Mouse (Mus musculus) liver, postnatal 0 days (tissue): ENCODE results near the gene Kalrn. TPM values are rescaled to one million over a fixed set of nuclear protein-coding genes. Genes with fewer than 3 reads are reported as not detected.

ENCODE experiments used
- ATAC-seq: fragments of 200-750 bp; cut with Nextera tagmentation; 2 replicates; pipeline ENCODE4 v1.8.0; 2017; ENCODE audit warnings: mild to moderate bottlenecking, moderate library complexity
- DNase-seq: peaks from one replicate; pipeline ENCODE4 v3.0.0-alpha.2; 2016
- H3K27ac ChIP-seq: fragments of 300-500 bp; sonication (generic); 2 replicates; pipeline ENCODE4 v1.5.1; 2014; ENCODE audit warnings: antibody characterized with exemption, moderate library complexity, mild to moderate bottlenecking, low read depth
- H3K27me3 ChIP-seq: fragments of 300-500 bp; sonication (generic); 2 replicates; pipeline ENCODE4 v1.6.1; 2014; ENCODE audit warnings: low read length, control low read depth, mixed read lengths; ENCODE audit not compliant: insufficient read depth
- H3K36me3 ChIP-seq: fragments of 300-500 bp; sonication (generic); replicated peaks from 2 replicates; pipeline ENCODE4 v1.6.1; 2014; ENCODE audit warnings: mild to moderate bottlenecking, control low read depth, low read length, moderate library complexity, mixed read lengths; ENCODE audit not compliant: insufficient read depth
- H3K4me1 ChIP-seq: fragments of 300-500 bp; sonication (generic); 2 replicates; pipeline ENCODE4 v1.6.1; 2014; ENCODE audit warnings: antibody characterized with exemption, mild to moderate bottlenecking, control low read depth; ENCODE audit not compliant: insufficient read depth
- H3K4me2 ChIP-seq: fragments of 300-500 bp; sonication (generic); 2 replicates; pipeline ENCODE4 v1.6.1; 2014; ENCODE audit warnings: low read depth, mild to moderate bottlenecking, low read length, moderate library complexity, mixed read lengths
- H3K4me3 ChIP-seq: fragments of 300-500 bp; sonication (generic); 2 replicates; pipeline ENCODE4 v1.5.1; 2014; ENCODE audit warnings: low read depth, low read length
- H3K9ac ChIP-seq: fragments of 300-500 bp; sonication (generic); replicated peaks from 2 replicates; pipeline ENCODE4 v1.6.1; 2014; ENCODE audit warnings: mild to moderate bottlenecking, moderate library complexity
- H3K9me3 ChIP-seq: fragments of 300-500 bp; sonication (generic); 2 replicates; pipeline ENCODE4 v1.6.1; 2016; ENCODE audit warnings: mild to moderate bottlenecking, control low read depth, low read length, mixed read lengths
- CTCF ChIP-seq: sonication (generic); IDR thresholded peaks from 2 replicates; pipeline ENCODE4 v1.5.1; 2016; ENCODE audit warnings: antibody characterized with exemption, low read depth
- EP300 ChIP-seq: IDR thresholded peaks from 2 replicates; pipeline ENCODE4 v1.6.1; 2016; ENCODE audit warnings: antibody characterized with exemption, low read depth, mild to moderate bottlenecking
- WGBS: fragments of 180-500 bp; shearing (Covaris S2); extraction: QIAGEN DNeasy Blood & Tissue Kit; methylation state at CpG from one replicate; pipeline ENCODE4 v1.1.7; 2014; ENCODE audit not compliant: insufficient replicate concordance; 5-methylcytosine and 5-hydroxymethylcytosine counted together
- polyA plus RNA-seq: library from polyadenylated mRNA; unstranded; fragments of >200 nt; fragmentation: Nextera tagmentation; extraction: Ambion mirVana; gene quantifications from 2 replicates; pipeline ENCODE4 v1.2.1, GENCODE M21; 2015

The Kalrn gene
- polyA plus RNA-seq, 1 experiment from 2014 or later: 16.7 TPM

DNA sequence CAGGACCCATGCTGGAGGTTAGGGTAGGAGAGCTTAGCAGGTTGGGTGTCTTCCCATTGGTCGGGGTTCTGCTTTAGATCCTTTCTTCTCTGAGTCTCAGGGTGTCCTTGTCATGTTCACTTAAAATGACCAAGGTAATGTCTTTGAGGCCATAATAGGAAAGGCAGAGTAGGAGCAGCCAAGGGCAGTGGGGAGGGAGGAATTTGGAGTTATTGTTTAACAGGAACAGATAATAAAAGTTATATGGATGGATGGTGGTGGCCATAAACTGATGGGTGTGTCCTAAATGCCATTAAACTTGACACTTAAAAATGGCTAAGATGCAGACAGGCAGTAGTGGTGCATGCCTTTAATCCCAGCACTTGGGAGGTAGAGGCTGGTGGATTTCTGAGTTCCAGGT lies 584.2 kb downstream of the Kalrn start:
- no peaks in the 10 kb centered on the region for H3K27me3 ChIP-seq
- H3K9ac ChIP-seq: no peak overlapping the region
- TF ChIP-seq CTCF (no peak), EP300 (no peak)
- 83% methylated on average over 1 of the region's 1 CpGs for WGBS
- no peaks in the 10 kb centered on the region for H3K4me1 ChIP-seq
- H3K36me3 ChIP-seq: no peaks in the 10 kb centered on the region
- H3K27ac ChIP-seq: no peak overlapping the region
- H3K9me3 ChIP-seq: no peaks in the 10 kb centered on the region
- ATAC-seq (no peak), DNase-seq (no peak)
- H3K4me3 ChIP-seq: no peak overlapping the region
- H3K4me2 ChIP-seq: no peak overlapping the region

DNA sequence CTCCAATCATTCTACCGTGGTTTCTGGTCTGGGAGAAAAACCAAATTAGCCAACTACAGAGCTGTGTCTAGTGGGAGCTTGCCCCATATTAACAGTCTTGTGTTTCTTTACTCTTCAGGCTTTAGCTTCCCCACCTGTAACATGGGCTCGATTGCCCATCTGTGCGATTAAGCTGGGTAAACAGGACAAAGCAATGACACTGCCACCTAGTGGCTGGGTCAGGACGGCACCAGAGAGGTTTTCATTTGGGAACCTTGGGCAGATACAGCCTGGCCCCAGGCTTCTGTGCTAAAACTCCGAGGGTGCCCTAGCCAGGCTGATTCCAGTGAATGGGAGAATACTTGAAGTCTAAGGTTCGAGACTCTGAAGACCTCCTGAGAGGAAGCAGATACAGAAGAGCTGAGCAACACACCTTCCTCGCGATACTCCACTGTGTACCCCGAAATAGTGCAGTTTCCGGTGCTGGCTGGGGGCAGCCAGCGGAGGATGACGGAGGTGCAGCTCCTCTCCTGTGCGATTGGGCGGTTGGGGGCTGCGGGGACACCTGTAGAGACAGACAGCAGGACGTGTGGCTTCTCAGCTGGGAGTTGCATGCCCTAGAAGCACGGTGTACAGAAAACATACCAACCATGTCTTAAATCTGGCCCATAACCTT lies 584.8 kb downstream of the Kalrn start:
- Histone ChIP-seq H3K36me3 (no peaks in the 10 kb centered on the region), H3K4me2 (no peak overlapping the region), H3K27me3 (no peaks in the 10 kb centered on the region), H3K4me1 (no peaks in the 10 kb centered on the region), H3K27ac (no peak overlapping the region), H3K9me3 (no peaks in the 10 kb centered on the region), H3K9ac (no peak overlapping the region), H3K4me3 (no peak overlapping the region)
- ATAC-seq: peak; percentile 53; the same call in 1 of the 2 replicates
- TF ChIP-seq CTCF (peak; percentile 93), EP300 (no peak)
- 45% methylated on average over 17 of the region's 17 CpGs for WGBS
- DNase-seq: peak; percentile 72

DNA sequence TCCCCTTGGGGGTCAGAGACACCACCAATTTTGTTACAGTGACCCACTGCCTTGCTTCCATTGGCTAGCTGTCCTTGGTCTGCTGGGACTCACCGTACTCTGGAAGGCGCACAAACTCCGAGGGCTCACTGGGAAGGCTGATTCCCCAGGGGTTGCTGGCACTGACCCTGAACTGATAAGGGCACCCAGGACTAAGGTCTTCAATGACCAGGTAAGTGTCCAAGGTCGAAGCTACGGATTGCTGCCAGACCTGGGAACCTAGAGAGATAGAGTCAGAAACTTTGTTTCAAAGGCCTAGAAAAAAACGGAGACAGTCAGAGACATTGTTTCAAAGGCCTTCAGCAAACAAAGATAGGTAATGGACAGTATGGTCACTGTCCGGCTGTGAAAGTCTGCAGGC lies 586.3 kb downstream of the Kalrn start:
- DNase-seq (no peak), ATAC-seq (no peak)
- TF ChIP-seq EP300 (no peak), CTCF (no peak)
- H3K9me3 ChIP-seq: no peaks in the 10 kb centered on the region
- H3K9ac ChIP-seq: no peak overlapping the region
- H3K36me3 ChIP-seq: no peaks in the 10 kb centered on the region
- no peak overlapping the region for H3K27ac ChIP-seq
- no peak overlapping the region for H3K4me2 ChIP-seq
- no peaks in the 10 kb centered on the region for H3K4me1 ChIP-seq
- no peak overlapping the region for H3K4me3 ChIP-seq
- no peaks in the 10 kb centered on the region for H3K27me3 ChIP-seq
- WGBS: 59% methylated on average over 7 of the region's 7 CpGs

DNA sequence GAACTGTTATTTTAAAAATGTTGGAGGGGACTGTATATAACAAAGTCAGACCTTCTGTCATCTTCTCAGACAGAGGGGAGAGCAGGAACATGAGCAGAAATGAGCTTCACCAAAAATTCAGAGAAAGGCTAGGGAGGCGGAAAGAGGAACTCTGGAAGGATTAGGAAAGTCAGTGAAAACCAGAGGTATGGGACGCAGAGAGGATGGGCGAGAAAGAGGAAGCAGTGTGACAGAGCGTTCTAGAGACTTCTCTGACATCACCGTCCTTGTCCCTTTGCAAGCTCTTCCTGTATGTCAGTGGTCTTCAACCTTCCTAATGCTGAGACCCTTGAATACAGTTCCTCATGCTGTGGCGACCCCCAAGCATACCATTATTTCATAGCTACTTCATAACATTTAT lies 588.0 kb downstream of the Kalrn start:
- ATAC-seq (no peak), DNase-seq (no peak)
- H3K9ac ChIP-seq: no peak overlapping the region
- no peak overlapping the region for H3K27ac ChIP-seq
- no peak for TF ChIP-seq EP300
- TF ChIP-seq CTCF: no peak
- no peak overlapping the region for H3K4me3 ChIP-seq
- no peaks in the 10 kb centered on the region for H3K9me3 ChIP-seq
- no peaks in the 10 kb centered on the region for H3K27me3 ChIP-seq
- 40% methylated on average over 6 of the region's 6 CpGs for WGBS
- no peak overlapping the region for H3K4me2 ChIP-seq
- no peaks in the 10 kb centered on the region for H3K4me1 ChIP-seq
- no peaks in the 10 kb centered on the region for H3K36me3 ChIP-seq

DNA sequence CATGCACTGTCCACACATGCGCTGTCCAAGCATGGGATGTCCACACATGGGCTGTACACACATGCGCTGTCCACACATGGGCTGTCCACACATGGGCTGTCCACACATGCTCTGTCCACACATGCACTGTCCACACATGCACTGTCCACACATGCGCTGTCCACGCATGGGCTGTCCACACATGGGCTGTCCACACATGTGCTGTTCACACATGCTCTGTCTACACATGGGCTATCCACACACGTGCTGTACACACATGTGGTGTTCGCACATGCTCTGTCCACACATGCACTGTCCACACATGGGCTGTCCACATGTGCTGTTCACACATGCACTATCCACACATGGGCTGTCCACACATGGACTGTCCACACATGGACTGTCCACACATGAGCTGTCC lies 589.6 kb downstream of the Kalrn start:
- H3K27me3 ChIP-seq: no peaks in the 10 kb centered on the region
- H3K9me3 ChIP-seq: no peaks in the 10 kb centered on the region
- no peak for DNase-seq
- 84% methylated on average over 6 of the region's 6 CpGs for WGBS
- H3K4me1 ChIP-seq: peaks cover 6% of the 10 kb centered on the region
- TF ChIP-seq CTCF (no peak), EP300 (no peak)
- H3K4me2 ChIP-seq: no peak overlapping the region
- H3K27ac ChIP-seq: no peak overlapping the region
- H3K36me3 ChIP-seq: no peaks in the 10 kb centered on the region
- no peak overlapping the region for H3K4me3 ChIP-seq
- no peak for ATAC-seq
- H3K9ac ChIP-seq: no peak overlapping the region

DNA sequence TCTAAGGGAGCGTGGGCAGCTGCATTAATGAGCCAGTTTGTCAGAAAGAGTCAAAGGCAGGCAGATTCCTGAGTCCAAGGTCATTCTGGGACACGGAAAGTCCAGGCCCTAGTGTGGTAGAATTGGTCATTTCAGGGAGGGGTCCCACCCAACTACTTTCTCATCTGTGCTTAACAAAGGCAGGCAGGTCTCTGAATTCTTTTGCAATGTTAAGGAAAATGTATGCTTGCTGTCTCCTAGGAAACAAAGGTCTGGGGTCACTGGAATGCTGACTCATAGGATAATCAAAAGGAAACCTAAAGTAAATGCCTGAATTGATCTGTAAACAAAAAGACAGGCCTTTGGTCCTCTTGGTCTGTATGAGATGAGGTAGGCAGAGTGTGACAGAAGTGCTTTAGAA lies 593.5 kb downstream of the Kalrn start:
- Histone ChIP-seq H3K27ac (no peak overlapping the region), H3K4me3 (no peak overlapping the region), H3K27me3 (no peaks in the 10 kb centered on the region), H3K36me3 (no peaks in the 10 kb centered on the region), H3K4me2 (no peak overlapping the region), H3K9ac (no peak overlapping the region), H3K4me1 (peaks cover 6% of the 10 kb centered on the region), H3K9me3 (no peaks in the 10 kb centered on the region)
- TF ChIP-seq EP300 (0 out of 2 replicates have a peak, but pooled peaks have one; percentile 14), CTCF (no peak)
- ATAC-seq: no peak; the same call in 1 of the 2 replicates
- 70% methylated on average over 2 of the region's 2 CpGs for whole genome bisulfite sequencing
- no peak for DNase-seq

DNA sequence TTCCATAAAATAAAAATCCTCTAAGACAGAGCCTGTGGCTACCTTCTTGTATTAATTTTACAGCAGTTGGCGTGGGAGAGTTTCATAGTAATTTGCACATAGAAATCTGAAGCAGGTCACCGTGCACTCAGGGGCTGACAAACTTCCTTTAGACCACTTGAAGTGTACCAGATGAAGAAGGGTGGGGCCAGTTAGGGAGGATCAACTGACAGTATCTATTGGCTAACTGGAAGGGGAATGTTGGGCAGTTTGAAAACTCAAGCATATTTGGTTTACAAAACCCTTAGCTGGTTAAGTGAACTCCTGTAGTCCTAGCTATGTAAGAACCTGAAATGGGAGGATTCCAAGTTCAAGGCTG lies 606.1 kb downstream of the Kalrn start:
- H3K9ac ChIP-seq: peak overlapping the region; percentile 76
- 22% methylated on average over 2 of the region's 2 CpGs for WGBS
- H3K9me3 ChIP-seq: no peaks in the 10 kb centered on the region
- peaks cover 15% of the 10 kb centered on the region for H3K4me1 ChIP-seq
- ATAC-seq (peak; percentile 48; the same call in 1 of the 2 replicates), DNase-seq (no peak)
- no peak for TF ChIP-seq CTCF
- no peak for TF ChIP-seq EP300
- peak overlapping the region; percentile 73 for H3K27ac ChIP-seq
- H3K27me3 ChIP-seq: no peaks in the 10 kb centered on the region
- H3K4me3 ChIP-seq: peak overlapping the region; percentile 89
- peak overlapping the region; percentile 91 for H3K4me2 ChIP-seq
- peaks cover 9% of the 10 kb centered on the region for H3K36me3 ChIP-seq
